Mouse (Mus musculus) embryonic facial prominence, embryonic 13.5 days (tissue): ENCODE results near the gene Rbm42. TPM values are rescaled to one million over a fixed set of nuclear protein-coding genes. Genes with fewer than 3 reads are reported as not detected.
A peak's percentile ranks its signal among the peaks of the same experiment; 100 is the strongest.

ENCODE experiments used
- ATAC-seq: fragments of 200-750 bp; cut with Nextera tagmentation; 2 replicates; pipeline ENCODE4 v1.8.0; 2017; ENCODE audit warnings: low read depth; ENCODE audit not compliant: insufficient number of reproducible peaks, insufficient read depth, low FRiP score, low TSS enrichment
- H3K27ac ChIP-seq: fragments of 300-500 bp; sonication (generic); 2 replicates; pipeline ENCODE4 v1.5.1; 2015; ENCODE audit warnings: moderate library complexity, mild to moderate bottlenecking, inconsistent platforms
- H3K27me3 ChIP-seq: fragments of 300-500 bp; sonication (generic); 2 replicates; pipeline ENCODE4 v1.6.1; 2015; ENCODE audit warnings: mild to moderate bottlenecking, inconsistent platforms
- H3K36me3 ChIP-seq: fragments of 300-500 bp; sonication (generic); 2 replicates; pipeline ENCODE4 v1.6.1; 2015; ENCODE audit warnings: mild to moderate bottlenecking, inconsistent platforms
- H3K4me1 ChIP-seq: fragments of 300-500 bp; sonication (generic); 2 replicates; pipeline ENCODE4 v1.6.1; 2015; ENCODE audit warnings: inconsistent platforms
- H3K4me2 ChIP-seq: fragments of 300-500 bp; sonication (generic); 2 replicates; pipeline ENCODE4 v1.6.1; 2015; ENCODE audit warnings: moderate library complexity, mild to moderate bottlenecking, inconsistent platforms
- H3K4me3 ChIP-seq: fragments of 300-500 bp; sonication (generic); 2 replicates; pipeline ENCODE4 v1.5.1; 2015; ENCODE audit warnings: mild to moderate bottlenecking, inconsistent platforms
- H3K9ac ChIP-seq: fragments of 300-500 bp; sonication (generic); 2 replicates; pipeline ENCODE4 v1.6.1; 2015; ENCODE audit warnings: mild to moderate bottlenecking, inconsistent platforms
- H3K9me3 ChIP-seq: fragments of 300-500 bp; sonication (generic); 2 replicates; pipeline ENCODE4 v1.6.1; 2016; ENCODE audit warnings: inconsistent platforms
- WGBS: fragments of 180-500 bp; shearing (Covaris S2); methylation state at CpG from one replicate; pipeline ENCODE4 v1.1.7; 2015; ENCODE audit warnings: mixed read lengths; 5-methylcytosine and 5-hydroxymethylcytosine counted together
- polyA plus RNA-seq: library from polyadenylated mRNA; unstranded; fragments of >200 nt; fragmentation: Nextera tagmentation; extraction: Ambion mirVana; gene quantifications from 2 replicates; pipeline ENCODE4 v1.2.1, GENCODE M21; 2015

Rbm42 gene
- 128 and 139 TPM in 2 replicates for polyA plus RNA-seq

- H3K27ac ChIP-seq: peak within 1 kb of the TSS; percentile 66; the same call in 1 of the 2 replicates
- H3K4me3 ChIP-seq: peak within 1 kb of the TSS; percentile 94
- peak; percentile 98 for ATAC-seq
- peak within 1 kb of the TSS; percentile 97 for H3K4me2 ChIP-seq
- H3K9ac ChIP-seq: peak within 1 kb of the TSS; percentile 95
- H3K9me3 ChIP-seq: no peaks in the 10 kb centered on the region
- WGBS: 1% methylated on average over 59 of the region's 59 CpGs
- peaks cover 13% of the 10 kb centered on the region for H3K4me1 ChIP-seq
- H3K36me3 ChIP-seq: peaks cover 67% of the 10 kb centered on the region
- no peaks in the 10 kb centered on the region for H3K27me3 ChIP-seq
These were observed at the start of gene Rbm42 for GRCm38 (mm10) chr7:30649591-30650540. Gene Rbm42 (minus strand): TSS chr7:30650317.

DNA sequence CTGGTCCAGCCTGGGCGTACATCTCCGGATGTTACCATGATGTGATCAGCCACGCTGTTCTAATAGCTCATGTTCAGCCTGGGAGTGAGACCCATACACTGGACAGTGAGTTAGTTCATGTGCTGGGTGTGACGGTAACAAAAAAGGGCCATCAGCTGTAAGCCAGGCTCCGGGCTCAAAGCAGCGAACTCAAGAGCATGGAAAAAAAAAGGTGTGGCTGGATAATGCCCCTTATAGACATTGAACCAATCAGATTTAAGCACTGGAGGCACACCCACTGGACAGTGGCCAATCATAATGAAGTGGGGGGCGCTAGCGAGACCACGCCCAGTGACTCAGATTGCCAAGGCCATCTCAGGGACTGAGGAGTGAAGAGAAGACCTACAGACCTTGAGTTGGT, 48.5 kb upstream of the Rbm42 start, which contains the start of gene 2200002J24Rik:
Gene 2200002J24Rik, plus strand, starts transcription at position 338 of the 400 bp plus-strand sequence.
- ATAC-seq: no peak
- 32% methylated on average over 9 of the region's 9 CpGs for WGBS
- Histone ChIP-seq H3K27ac (no peak within 1 kb of the TSS), H3K4me2 (no peak within 1 kb of the TSS), H3K36me3 (no peaks in the 10 kb centered on the region), H3K9me3 (no peaks in the 10 kb centered on the region), H3K27me3 (no peaks in the 10 kb centered on the region), H3K4me1 (no peaks in the 10 kb centered on the region), H3K4me3 (no peak within 1 kb of the TSS), H3K9ac (no peak within 1 kb of the TSS)

DNA sequence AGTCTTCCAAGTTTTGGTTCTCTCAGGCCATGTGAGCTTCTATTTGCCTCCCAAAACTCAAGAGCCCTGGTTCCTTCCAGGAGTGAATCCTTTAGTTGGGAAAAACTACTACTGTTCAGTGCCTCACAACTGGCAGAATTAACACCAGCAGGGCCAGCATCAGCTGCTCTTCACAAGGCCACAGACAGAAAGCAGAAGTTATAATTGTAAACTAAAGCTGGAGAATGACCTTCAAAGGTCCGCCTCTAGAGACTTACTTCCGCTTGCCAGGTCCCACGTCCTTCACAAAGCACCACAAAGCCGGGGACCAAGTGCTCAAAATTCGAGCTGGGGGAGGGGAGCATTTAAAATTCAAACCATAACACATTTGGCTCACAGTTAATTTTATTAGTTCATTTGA, 48.0 kb upstream of the Rbm42 start:
- H3K27me3 ChIP-seq: no peaks in the 10 kb centered on the region
- 54% methylated on average over 5 of the region's 5 CpGs for WGBS
- H3K4me1 ChIP-seq: no peaks in the 10 kb centered on the region

DNA sequence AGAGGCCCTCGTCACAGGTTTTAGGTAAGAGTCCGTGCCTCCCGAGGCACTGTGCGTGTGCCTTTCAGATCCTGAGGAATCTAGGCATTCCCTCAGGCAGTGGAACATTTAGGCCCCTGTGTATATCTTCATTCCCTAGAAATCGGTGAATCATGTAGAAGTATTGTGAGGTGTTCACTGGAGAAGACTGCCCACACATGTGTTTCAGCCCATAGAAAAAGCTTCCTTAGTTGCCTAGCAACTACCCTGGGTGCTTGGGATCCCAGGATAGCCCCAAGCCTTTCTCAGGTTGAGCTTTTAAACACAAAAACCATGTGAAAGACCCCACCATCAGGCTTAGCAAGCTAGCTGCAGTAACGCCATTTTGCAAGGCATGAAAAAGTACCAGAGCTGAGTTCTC, 38.2 kb upstream of the Rbm42 start:
- no peak overlapping the region for H3K4me3 ChIP-seq
- no peaks in the 10 kb centered on the region for H3K4me1 ChIP-seq
- no peak overlapping the region for H3K27ac ChIP-seq
- 62% methylated on average over 6 of the region's 6 CpGs for WGBS
- ATAC-seq: no peak
- H3K27me3 ChIP-seq: peaks cover 22% of the 10 kb centered on the region
- no peaks in the 10 kb centered on the region for H3K36me3 ChIP-seq
- no peaks in the 10 kb centered on the region for H3K9me3 ChIP-seq
- no peak overlapping the region for H3K9ac ChIP-seq
- H3K4me2 ChIP-seq: no peak overlapping the region

More for the DNA sequence above, 48.0 kb upstream of the Rbm42 start:
- Histone ChIP-seq H3K36me3 (no peaks in the 10 kb centered on the region), H3K4me3 (no peak overlapping the region), H3K9me3 (no peaks in the 10 kb centered on the region), H3K9ac (no peak overlapping the region), H3K27ac (no peak overlapping the region), H3K4me2 (no peak overlapping the region)
- no peak for ATAC-seq

GRCm38 (mm10) chr7:30683425-30683824, 33.3 kb upstream of the Rbm42 start:
- Histone ChIP-seq H3K4me2 (no peak overlapping the region), H3K4me3 (no peak overlapping the region), H3K27ac (no peak overlapping the region), H3K36me3 (no peaks in the 10 kb centered on the region), H3K9ac (no peak overlapping the region), H3K9me3 (no peaks in the 10 kb centered on the region), H3K4me1 (no peaks in the 10 kb centered on the region), H3K27me3 (peaks cover 22% of the 10 kb centered on the region)
- no peak for ATAC-seq
- WGBS: 79% methylated on average over 2 of the region's 2 CpGs

GRCm38 (mm10) chr7:30681897-30682296, 31.8 kb upstream of the Rbm42 start:
- H3K9ac ChIP-seq: no peak overlapping the region
- no peaks in the 10 kb centered on the region for H3K36me3 ChIP-seq
- ATAC-seq: no peak
- H3K4me1 ChIP-seq: no peaks in the 10 kb centered on the region
- no peak overlapping the region for H3K27ac ChIP-seq
- H3K4me3 ChIP-seq: no peak overlapping the region
- no peak overlapping the region for H3K4me2 ChIP-seq
- 55% methylated on average over 5 of the region's 5 CpGs for WGBS
- H3K27me3 ChIP-seq: peaks cover 8% of the 10 kb centered on the region; the same call in 1 of the 2 replicates
- H3K9me3 ChIP-seq: no peaks in the 10 kb centered on the region

- Histone ChIP-seq H3K27me3 (peaks cover 5% of the 10 kb centered on the region; the same call in 1 of the 2 replicates), H3K9me3 (no peaks in the 10 kb centered on the region), H3K4me3 (no peak overlapping the region), H3K4me2 (no peak overlapping the region), H3K36me3 (no peaks in the 10 kb centered on the region), H3K9ac (no peak overlapping the region), H3K27ac (no peak overlapping the region), H3K4me1 (no peaks in the 10 kb centered on the region)
- WGBS: 66% methylated on average over 5 of the region's 5 CpGs
- ATAC-seq: no peak
These were observed 28.3 kb upstream of the Rbm42 start for GRCm38 (mm10) chr7:30678263-30678975.

GRCm38 (mm10) chr7:30671480-30671879, 21.4 kb upstream of the Rbm42 start, which contains the start of gene Pmis2:
Gene Pmis2 (minus strand): TSS chr7:30671605.
- WGBS: 68% methylated on average over 9 of the region's 9 CpGs
- H3K9ac ChIP-seq: no peak within 1 kb of the TSS
- no peak for ATAC-seq
- peaks cover 8% of the 10 kb centered on the region; the same call in 1 of the 2 replicates for H3K27me3 ChIP-seq
- H3K4me2 ChIP-seq: no peak within 1 kb of the TSS
- H3K9me3 ChIP-seq: no peaks in the 10 kb centered on the region
- H3K27ac ChIP-seq: no peak within 1 kb of the TSS
- no peaks in the 10 kb centered on the region for H3K4me1 ChIP-seq
- no peak within 1 kb of the TSS for H3K4me3 ChIP-seq
- H3K36me3 ChIP-seq: no peaks in the 10 kb centered on the region

DNA sequence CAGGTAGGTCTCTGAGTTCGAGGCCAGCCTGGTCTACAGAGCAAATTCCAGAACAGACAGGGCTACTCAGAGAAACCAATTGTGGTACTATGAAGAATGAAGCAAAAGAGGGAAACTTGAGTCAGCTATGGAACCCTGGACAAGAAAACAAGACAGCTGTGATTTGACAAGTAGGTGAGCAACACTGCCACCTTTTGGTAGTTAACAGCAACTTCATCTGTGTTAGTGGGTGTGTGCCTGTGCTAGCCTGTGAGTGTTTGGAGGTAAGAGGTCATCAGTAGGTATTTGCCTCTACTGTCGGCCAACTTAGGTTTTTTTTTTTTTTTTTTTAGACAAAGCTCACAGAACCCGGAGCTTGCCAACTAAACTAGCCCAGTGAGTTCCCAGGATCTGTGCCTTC, 19.1 kb upstream of the Rbm42 start:
- Histone ChIP-seq H3K27me3 (peaks cover 8% of the 10 kb centered on the region; the same call in 1 of the 2 replicates), H3K4me2 (no peak overlapping the region), H3K9ac (no peak overlapping the region), H3K9me3 (no peaks in the 10 kb centered on the region), H3K4me3 (no peak overlapping the region), H3K27ac (no peak overlapping the region), H3K36me3 (no peaks in the 10 kb centered on the region), H3K4me1 (peaks cover 7% of the 10 kb centered on the region; the same call in 1 of the 2 replicates)
- WGBS: 38% methylated on average over 3 of the region's 3 CpGs
- ATAC-seq: no peak

DNA sequence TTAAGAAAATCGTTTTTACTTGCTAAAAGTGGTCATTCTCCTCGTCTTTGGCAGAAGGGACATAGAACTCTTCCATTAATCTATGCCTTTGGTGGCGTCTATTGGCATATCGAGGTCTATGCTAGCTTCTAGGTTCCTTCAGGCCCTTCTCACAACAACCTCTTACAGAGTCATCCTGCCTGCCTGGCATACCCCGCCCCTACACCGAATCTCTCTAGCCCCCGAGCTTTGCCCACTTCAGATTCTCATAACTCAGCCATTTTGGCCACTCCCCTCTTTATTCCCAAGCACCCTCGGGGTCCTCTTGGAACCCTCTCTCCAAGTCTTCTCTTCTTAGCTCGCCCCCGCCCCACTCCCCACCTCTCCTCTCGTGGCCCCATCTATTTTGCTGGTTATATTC, 15.2 kb upstream of the Rbm42 start:
- 0 out of 2 replicates have a peak, but pooled peaks cover 5% of the 10 kb centered on the region for H3K27me3 ChIP-seq
- H3K27ac ChIP-seq: peak overlapping the region; percentile 71; the same call in 1 of the 2 replicates
- peak; percentile 50; the same call in 1 of the 2 replicates for ATAC-seq
- peaks cover 24% of the 10 kb centered on the region for H3K36me3 ChIP-seq
- peak overlapping the region; percentile 84 for H3K9ac ChIP-seq
- 8% methylated on average over 11 of the region's 11 CpGs for WGBS
- H3K4me1 ChIP-seq: peaks cover 7% of the 10 kb centered on the region; the same call in 1 of the 2 replicates
- H3K4me3 ChIP-seq: peak overlapping the region; percentile 74
- no peaks in the 10 kb centered on the region for H3K9me3 ChIP-seq
- H3K4me2 ChIP-seq: peak overlapping the region; percentile 84

DNA sequence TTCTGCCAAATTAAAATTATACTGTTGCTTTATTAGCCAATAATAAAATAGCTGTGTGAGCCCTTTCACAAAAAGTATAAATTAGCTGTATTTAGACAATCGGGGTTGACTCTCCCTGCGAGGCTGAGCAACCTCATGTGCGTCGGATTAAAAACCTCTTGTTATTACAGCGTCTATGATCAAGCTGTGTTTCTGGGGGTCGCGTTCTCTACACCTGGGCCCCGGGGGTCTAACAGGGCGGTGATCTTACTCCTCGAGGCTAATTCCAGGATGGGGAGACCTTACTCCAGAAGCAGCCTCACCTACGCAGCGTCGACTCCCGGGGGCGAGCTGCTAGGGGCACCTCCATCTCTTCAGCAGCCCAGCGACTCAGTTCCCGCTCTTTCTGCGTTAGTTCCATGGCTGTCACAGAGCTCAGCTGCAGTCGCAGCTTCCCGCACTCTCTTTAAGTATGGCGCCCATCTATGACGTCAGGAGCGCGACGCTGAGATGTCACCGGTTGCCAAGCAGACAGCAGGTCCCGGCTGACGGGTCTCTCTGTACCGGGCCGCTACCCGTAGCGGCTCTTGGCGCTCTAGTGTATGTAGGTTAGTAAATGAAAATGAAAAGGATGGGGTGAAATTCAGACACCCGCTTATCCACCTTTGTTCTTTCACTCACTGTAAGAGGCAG, 14.5 kb upstream of the Rbm42 start, which contains the start of gene Haus5:
Gene Haus5, minus strand, starts transcription at position 466 of the 672 bp plus-strand sequence.
- Histone ChIP-seq H3K9me3 (no peaks in the 10 kb centered on the region), H3K4me3 (peak within 1 kb of the TSS; percentile 74), H3K4me1 (peaks cover 7% of the 10 kb centered on the region; the same call in 1 of the 2 replicates), H3K27me3 (0 out of 2 replicates have a peak, but pooled peaks cover 5% of the 10 kb centered on the region), H3K9ac (peak within 1 kb of the TSS; percentile 84), H3K36me3 (peaks cover 31% of the 10 kb centered on the region), H3K27ac (peak within 1 kb of the TSS; percentile 71), H3K4me2 (peak within 1 kb of the TSS; percentile 84)
- ATAC-seq: peak; percentile 85
- WGBS: under 1% methylated on average over 34 of the region's 34 CpGs
